Mouse (Mus musculus) mature B cell (primary cell): Measurements from ENCODE around the gene Gm4565.
"Not testable (repeated sequence)": the region's sequence is repeated elsewhere in the genome, so short reads cannot be mapped to it uniquely, and the experiment has no call there.

Source experiments
- in situ Hi-C: fragments of 300-500 bp; cut with MboI; formaldehyde crosslinking; loops from 2 replicates; pipeline ENCODE4 v1.14.3; 2019

The Gm4565 gene

DNA sequence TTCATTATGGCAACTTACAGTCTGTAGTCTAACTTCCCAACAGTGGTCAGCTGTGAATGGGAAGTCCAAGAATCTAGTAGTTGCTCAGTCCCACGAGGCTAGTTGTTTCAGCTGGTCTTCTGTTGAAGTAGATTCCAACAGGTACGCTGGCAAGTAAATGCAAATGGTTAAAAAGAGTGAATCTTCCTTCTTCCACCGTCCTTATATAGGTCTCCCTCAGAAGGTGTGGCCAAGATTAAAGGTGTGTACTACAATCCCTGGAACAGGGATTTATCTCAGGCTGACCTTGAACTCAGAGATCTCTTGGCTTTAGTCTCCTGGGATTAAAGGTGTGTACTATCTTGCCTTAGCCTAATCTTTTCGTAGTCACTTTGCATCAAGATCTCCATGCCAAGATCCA lies at the start of gene Gm4565:
Gene Gm4565 (minus strand): TSS at position 101 of the 400 bp plus-strand sequence.
- in situ Hi-C loops, result not testable (repeated sequence)

DNA sequence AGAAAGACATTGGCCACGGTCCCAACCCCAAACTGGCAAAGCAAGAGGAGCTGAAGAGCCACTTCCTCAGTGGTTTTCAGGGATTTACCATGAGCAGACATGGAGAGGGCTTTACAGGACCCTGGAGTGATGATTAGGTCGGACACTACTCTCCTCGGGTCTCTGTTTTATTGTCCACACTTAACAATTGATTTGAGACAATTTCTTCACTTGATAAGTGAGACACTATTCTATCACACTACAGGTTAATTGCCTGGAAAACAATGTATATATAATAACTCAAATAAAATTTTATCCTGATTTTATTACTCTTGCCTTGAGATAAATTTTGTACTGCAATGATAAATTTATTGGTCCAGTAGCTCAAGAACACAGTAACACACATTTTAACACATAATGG lies 22.7 kb downstream of the Gm4565 start, which contains the start of gene Gm4201:
Gene Gm4201 (minus strand): TSS at position 101 of the 400 bp plus-strand sequence.
- in situ Hi-C loops, result not testable (repeated sequence)

DNA sequence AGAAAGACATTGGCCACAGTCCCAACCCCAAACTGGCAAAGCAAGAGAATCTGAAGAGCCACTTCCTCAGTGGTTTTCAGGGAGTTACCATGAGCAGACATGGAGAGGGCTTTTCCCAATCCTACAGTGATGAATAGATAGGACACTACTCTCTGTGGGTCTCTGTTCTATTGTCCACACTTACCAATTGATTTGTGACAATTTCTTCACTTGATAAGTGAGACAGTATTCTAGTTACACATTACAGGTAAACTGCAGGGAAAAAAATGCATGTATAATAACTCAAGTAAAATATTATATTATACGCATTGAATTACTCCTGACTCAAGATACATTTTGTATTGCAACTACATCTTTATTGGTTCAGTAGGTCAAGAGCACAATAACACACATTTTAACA lies 53.1 kb downstream of the Gm4565 start, which contains the start of gene Gm8677:
Gene Gm8677 (minus strand): TSS at position 101 of the 400 bp plus-strand sequence.
- in situ Hi-C loops, result not testable (repeated sequence)
